In genomic region chr9:67759163-67759955, GRCm38 (mm10) we compare ENCODE assay signal across 9 mouse cellular contexts. TPM values are rescaled to one million over a fixed set of nuclear protein-coding genes. Genes with fewer than 3 reads are reported as not detected.
DNase-seq lines count a peak whose midpoint lies in the region; ATAC-seq and TF ChIP-seq lines count a peak whose summit lies in the region.
"Had no signal": no experiment of that assay in that cellular context is flagged by ENCODE, and none has a peak within 500 bp of the region (broad histone marks: within the 10 kb centered on the region; RNA-seq: fewer than 3 reads in every experiment).

Gene C2cd4b (plus strand): TSS chr9:67759437.

- peak within 1 kb of the TSS; percentile 59 for H3K9ac ChIP-seq in heart, adult 2 months (ENCODE audit: low read depth, low read length)
- peak within 1 kb of the TSS; percentile 75 for H3K9ac ChIP-seq in limb, embryonic 12.5 days (replicated peaks)
- peak within 1 kb of the TSS; percentile 69 for H3K9ac ChIP-seq in midbrain, embryonic 15.5 days

- H3K4me1 ChIP-seq in heart, adult 2 months (ENCODE audit: control insufficient read depth, insufficient read depth, low read length), result peaks cover 1% of the 10 kb centered on the region; the same call in 1 of the 2 replicates
- H3K4me1 ChIP-seq in limb, embryonic 12.5 days (replicated peaks), result peaks cover 16% of the 10 kb centered on the region; the same call in 1 of the 2 replicates
- peaks cover 19% of the 10 kb centered on the region for H3K4me1 ChIP-seq in midbrain, embryonic 15.5 days

- no peak for ATAC-seq in limb, embryonic 12.5 days (ENCODE audit: insufficient number of reproducible peaks, insufficient read depth, low FRiP score, low TSS enrichment, low read depth)
- ATAC-seq in midbrain, embryonic 15.5 days (replicated peaks), result peak; percentile 27; the same call in 1 of the 2 replicates

- TF ChIP-seq EP300 in heart, adult 2 months (IDR thresholded peaks at IDR 0.05; ENCODE audit: insufficient read depth, low read depth, low read length), result 0 out of 2 replicates have a peak, but pooled peaks have one; percentile 49

- peak within 1 kb of the TSS; percentile 28; the same call in 1 of the 2 replicates for H3K27ac ChIP-seq in heart, adult 2 months
- 0 out of 2 replicates have a peak within 1 kb of the TSS, but pooled peaks have one; percentile 50 for H3K27ac ChIP-seq in limb, embryonic 12.5 days
- peak within 1 kb of the TSS; percentile 87 for H3K27ac ChIP-seq in midbrain, embryonic 15.5 days

- H3K9me3 ChIP-seq in limb, embryonic 12.5 days, result no peaks in the 10 kb centered on the region
- no peaks in the 10 kb centered on the region for H3K9me3 ChIP-seq in midbrain, embryonic 15.5 days

- H3K79me2 ChIP-seq in heart, adult 2 months (replicated peaks; ENCODE audit: control insufficient read depth, insufficient read depth, low read length), result no peaks in the 10 kb centered on the region

- peak; percentile 46 for DNase-seq in layer of hippocampus, adult 11-12 months (ENCODE audit: low spot score)
- no peak for DNase-seq in layer of hippocampus, adult 9-10 months (ENCODE audit: low spot score)
- peak; percentile 65 for DNase-seq in embryo, embryonic 10 days (ENCODE audit: low spot score)
- peak; percentile 66 to 67 for DNase-seq in heart, adult 2 months
- DNase-seq in kidney, adult 11 months, result peak; percentile 45
- no peak for DNase-seq in thymus, postnatal 25 days

- H3K4me2 ChIP-seq in limb, embryonic 12.5 days, result peak within 1 kb of the TSS; percentile 97
- peak within 1 kb of the TSS; percentile 95 for H3K4me2 ChIP-seq in midbrain, embryonic 15.5 days

- intact Hi-C loops in heart, adult 2 months (cut with DNase I), result loop anchor here (2.0 to 5.0 kb wide), 3 partner anchors 47 to 213 kb away; no protein-coding TSS in a partner anchor

- TF ChIP-seq POLR2A in heart, adult 2 months (IDR thresholded peaks at IDR 0.05; ENCODE audit: insufficient read depth, low read depth, low read length), result peak; percentile 99

- 2% methylated on average over 49 of the region's 49 CpGs for WGBS in heart, adult 2 months
- 2% methylated on average over 49 of the region's 49 CpGs for WGBS in limb, embryonic 12.5 days
- under 1% methylated on average over 49 of the region's 49 CpGs for WGBS in midbrain, embryonic 15.5 days

- no peaks in the 10 kb centered on the region for H3K27me3 ChIP-seq in heart, adult 2 months (ENCODE audit: control insufficient read depth, insufficient read depth, low read length)
- peaks cover 42% of the 10 kb centered on the region for H3K27me3 ChIP-seq in limb, embryonic 12.5 days
- H3K27me3 ChIP-seq in midbrain, embryonic 15.5 days (replicated peaks), result peaks cover 11% of the 10 kb centered on the region

- no peak for TF ChIP-seq CTCF in heart, adult 2 months (IDR thresholded peaks at IDR 0.05)

- no peaks in the 10 kb centered on the region for H3K36me3 ChIP-seq in heart, adult 2 months (ENCODE audit: control insufficient read depth, insufficient read depth, low read length)
- no peaks in the 10 kb centered on the region for H3K36me3 ChIP-seq in limb, embryonic 12.5 days
- no peaks in the 10 kb centered on the region for H3K36me3 ChIP-seq in midbrain, embryonic 15.5 days (replicated peaks)

- peak within 1 kb of the TSS; percentile 44 for H3K4me3 ChIP-seq in heart, adult 2 months
- peak within 1 kb of the TSS; percentile 64 for H3K4me3 ChIP-seq in limb, embryonic 12.5 days (replicated peaks)
- H3K4me3 ChIP-seq in midbrain, embryonic 15.5 days, result peak within 1 kb of the TSS; percentile 86
- H3K4me3 ChIP-seq: megakaryocyte, embryonic 14.5 days had no signal

RNA-seq across cellular contexts. Expression of gene C2cd4b, which starts in this region (rescaled TPM):
- total RNA-seq in heart, adult 2 months (2021), result 1 to 10 TPM in 1 of 2 experiments, under 1 TPM in 1; 0.73 to 1.5 TPM
- polyA plus RNA-seq in heart, adult 2 months (2012; rRNA removed), result 0.53 and 1.0 TPM in 2 replicates
- 0.18 and 0.28 TPM in 2 replicates for polyA plus RNA-seq in limb, embryonic 12.5 days (2016; fragmentation: Nextera tagmentation; extraction: Ambion mirVana)
- 0.31 and 1.4 TPM in 2 replicates for polyA plus RNA-seq in midbrain, embryonic 15.5 days (2015; fragmentation: Nextera tagmentation; extraction: Ambion mirVana)

Comparison
In these comparisons a context has a peak if more than half of its experiments do, and no peak if none do; other contexts are left out.
1. DNase-seq: peak in layer of hippocampus, adult 11-12 months (single experiment), embryo, embryonic 10 days (single experiment), heart, adult 2 months (2 of 2) and kidney, adult 11 months (single experiment); none in layer of hippocampus, adult 9-10 months (single experiment) and thymus, postnatal 25 days (single experiment).
2. H3K27ac ChIP-seq: peak in every context shown above with its lines; median percentile 87 in midbrain, embryonic 15.5 days; 50 in limb, embryonic 12.5 days; 28 in heart, adult 2 months.
3. Peak in every context shown above with its lines, with median percentiles within 50 percentile points of each other: H3K4me3 ChIP-seq and H3K9ac ChIP-seq.